Mouse (Mus musculus): ENCODE measurements at regions not wholly inside any gene's neighbourhood (a gene's known extent, or its start where the extent isn't known, plus 50 kb on each side); places are given as distances from the start of the nearest gene placed in this dataset.

DNA sequence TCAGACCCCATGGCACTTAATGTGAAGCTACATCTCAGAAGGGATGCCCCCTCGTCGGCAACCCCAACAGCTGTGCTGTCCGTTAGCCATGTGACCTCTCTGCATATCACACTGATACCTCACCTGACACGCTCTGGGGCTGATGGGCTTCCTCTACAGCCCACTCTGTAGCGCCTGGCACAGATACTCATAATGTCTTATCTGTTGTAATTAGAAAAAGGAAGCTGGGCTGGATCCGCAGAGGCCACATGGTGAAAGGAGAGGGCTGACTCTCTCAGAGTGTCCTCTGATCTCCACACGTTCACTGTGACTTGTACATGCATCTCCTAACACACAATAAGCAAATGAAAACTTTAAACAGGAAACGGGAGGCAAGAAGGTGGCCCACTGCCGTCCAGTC is 126.5 kb upstream of the Meis1 start:
- no peak for DNase-seq (ENCODE audit: low read depth, low spot score)

GRCm38 (mm10) chr11:19145991-19146390 is 127.2 kb upstream of the Meis1 start:
- DNase-seq (ENCODE audit: low read depth, low spot score), result no peak

- DNase-seq (ENCODE audit: low read depth, low spot score), result no peak
Observed at GRCm38 (mm10) chr11:19151026-19151425, 132.2 kb upstream of the Meis1 start.

DNA sequence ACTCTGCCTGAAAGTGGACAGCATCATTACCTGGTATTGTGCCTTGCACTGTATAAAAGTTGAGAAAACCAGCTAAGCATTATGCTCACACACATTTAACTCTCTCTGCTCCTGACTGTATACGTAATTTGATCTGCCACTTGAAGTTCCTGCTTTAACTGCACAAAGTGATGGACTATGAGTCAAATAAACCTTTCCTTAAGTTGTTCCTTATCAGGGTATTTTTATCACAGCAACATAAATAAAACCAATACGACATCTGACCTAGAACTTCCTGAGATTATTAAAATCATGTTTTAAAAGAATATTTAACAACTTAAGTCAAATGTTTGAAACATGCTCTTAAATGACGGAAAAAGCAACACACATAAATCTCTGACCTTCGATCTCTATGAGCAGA is 134.9 kb upstream of the Meis1 start:
- no peak for DNase-seq (ENCODE audit: low read depth, low spot score)

GRCm38 (mm10) chr11:19154813-19155616 is 136.2 kb upstream of the Meis1 start:
- no peak for DNase-seq (ENCODE audit: low read depth, low spot score)

GRCm38 (mm10) chr11:19155617-19155983 is 136.8 kb upstream of the Meis1 start:
- no peak for DNase-seq (ENCODE audit: low read depth, low spot score)

GRCm38 (mm10) chr11:19160227-19160626 is 141.4 kb upstream of the Meis1 start:
- no peak for DNase-seq (ENCODE audit: low read depth, low spot score)

- no peak for DNase-seq (ENCODE audit: low read depth, low spot score)
Observed at GRCm38 (mm10) chr11:19160669-19161068, 141.9 kb upstream of the Meis1 start.

DNA sequence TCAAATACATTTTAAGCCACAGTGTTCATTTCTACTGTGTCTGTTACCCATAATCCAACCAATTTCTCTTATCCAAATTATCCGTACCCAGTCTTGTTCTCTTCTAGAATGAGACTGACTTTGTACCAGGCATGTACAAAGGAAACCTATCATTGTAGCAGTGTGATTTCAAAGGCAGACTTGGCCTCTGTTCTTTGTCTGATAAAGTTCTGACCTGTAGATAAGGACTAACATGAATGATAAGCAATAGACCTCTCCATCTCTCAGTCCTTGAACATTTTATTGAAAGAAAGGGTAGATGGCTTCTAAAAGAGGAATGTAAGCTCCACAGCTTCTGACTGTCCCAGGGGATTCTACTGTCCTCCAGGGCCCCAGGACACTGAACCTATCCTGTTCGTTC is 152.2 kb upstream of the Meis1 start:
- no peak for DNase-seq (ENCODE audit: low read depth, low spot score)

GRCm38 (mm10) chr11:19174305-19175017 is 155.7 kb upstream of the Meis1 start:
- no peak for DNase-seq (ENCODE audit: low read depth, low spot score)

DNA sequence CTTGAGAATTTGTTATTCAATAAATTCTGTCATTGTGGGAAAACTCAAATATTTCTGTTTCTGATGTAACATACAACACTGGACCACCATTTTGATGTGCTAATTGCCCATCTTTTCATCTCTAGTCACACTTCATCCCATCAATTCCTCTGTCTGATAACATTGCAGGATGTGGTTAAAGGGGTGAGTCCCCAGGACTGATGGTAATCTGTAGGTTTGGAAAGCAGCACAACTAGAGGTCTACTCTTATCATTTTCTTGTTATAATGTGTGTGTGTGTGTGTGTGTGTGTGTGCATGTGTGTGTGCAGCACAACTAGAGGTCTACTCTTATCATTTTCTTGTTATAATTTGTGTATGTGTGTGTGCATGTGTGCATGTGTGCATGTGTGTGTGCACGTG is 160.5 kb upstream of the Meis1 start:
- no peak for DNase-seq (ENCODE audit: low read depth, low spot score)

GRCm38 (mm10) chr11:19189778-19190177 is 171.0 kb upstream of the Meis1 start:
- no peak for DNase-seq (ENCODE audit: low read depth, low spot score)

- no peak for DNase-seq (ENCODE audit: low read depth, low spot score)
Observed at GRCm38 (mm10) chr11:19194464-19194863, 175.7 kb upstream of the Meis1 start.

- DNase-seq (ENCODE audit: low read depth, low spot score), result no peak
Observed at GRCm38 (mm10) chr11:19197790-19198189, 179.0 kb upstream of the Meis1 start.

GRCm38 (mm10) chr11:19202602-19203517 is 184.1 kb upstream of the Meis1 start:
- DNase-seq (ENCODE audit: low read depth, low spot score), result peak; percentile 34

DNA sequence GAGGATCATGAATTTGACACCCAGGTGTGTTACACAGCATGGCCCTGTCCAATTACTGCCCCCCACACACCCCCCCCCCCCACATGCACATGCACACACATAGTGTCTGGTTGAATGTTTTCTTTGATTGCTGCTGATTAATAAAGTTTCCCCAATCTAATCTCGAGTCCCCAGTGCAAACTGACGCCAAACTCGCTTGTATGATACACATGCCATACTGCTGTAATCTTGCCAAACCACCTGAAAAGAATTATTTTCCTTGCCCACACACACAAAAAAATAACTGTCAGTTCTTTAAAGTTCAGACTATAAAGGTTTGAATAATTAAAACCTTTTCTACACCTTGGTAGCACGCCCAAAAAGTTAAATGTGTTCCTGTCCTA is 184.7 kb upstream of the Meis1 start:
- DNase-seq (ENCODE audit: low read depth, low spot score), result no peak

DNA sequence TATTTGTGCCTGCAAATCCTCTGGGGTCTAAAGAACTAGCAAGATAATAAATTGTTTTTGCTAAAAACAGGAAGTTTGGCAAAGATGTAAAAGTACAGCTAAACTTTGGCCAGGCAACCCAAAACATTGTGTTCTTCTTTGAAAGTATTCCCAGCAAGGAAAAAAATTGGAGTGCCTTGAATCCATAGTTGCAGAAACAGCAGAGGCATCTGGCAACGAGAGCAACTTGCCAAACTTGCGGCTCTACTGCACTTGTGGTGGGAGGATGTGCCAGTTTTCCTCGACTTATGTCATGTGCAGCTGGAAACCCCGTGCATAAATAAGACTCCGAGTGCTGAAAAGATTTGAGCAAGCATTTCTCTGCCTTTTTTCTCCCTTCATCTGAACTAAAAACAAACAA is 185.2 kb upstream of the Meis1 start:
- no peak for DNase-seq (ENCODE audit: low read depth, low spot score)

DNA sequence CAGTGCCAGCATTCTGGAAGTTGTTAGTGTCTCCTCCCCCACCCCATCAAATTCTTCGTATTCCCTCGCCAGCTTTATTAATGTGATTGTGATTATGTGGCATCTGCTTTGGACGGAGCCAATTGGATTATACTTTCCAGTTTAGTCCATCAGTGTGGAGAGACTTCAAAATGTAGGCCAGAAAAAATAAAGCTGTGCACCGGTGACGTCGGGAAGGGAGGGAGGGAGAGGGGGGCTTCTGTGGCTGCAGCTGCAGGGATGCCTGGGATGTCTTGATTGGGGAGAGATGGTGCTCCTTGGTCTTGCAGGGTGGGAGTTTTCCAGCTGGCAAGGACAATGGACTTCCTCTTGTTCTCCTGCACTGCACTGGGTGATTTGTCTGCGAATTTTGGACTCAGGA is 185.7 kb upstream of the Meis1 start:
- no peak for DNase-seq (ENCODE audit: low read depth, low spot score)

DNA sequence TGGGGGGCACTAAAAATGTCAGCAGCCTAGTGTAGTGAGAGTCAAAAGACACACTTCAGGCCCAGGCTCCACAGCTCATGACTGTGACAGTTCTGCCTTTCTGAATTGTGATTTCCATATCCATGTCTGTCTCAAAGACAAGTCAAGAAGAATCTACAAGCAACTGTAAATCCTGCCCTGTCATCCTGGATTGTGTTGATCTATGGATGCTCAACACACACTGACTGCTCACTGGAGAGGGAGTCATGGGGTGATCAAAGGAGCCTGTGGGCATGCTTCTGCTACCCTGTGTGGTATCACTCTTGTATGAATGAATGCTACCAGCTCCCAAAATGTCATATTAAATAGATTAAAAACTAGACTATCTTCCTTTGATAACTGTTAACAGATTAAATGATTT is 186.4 kb upstream of the Meis1 start:
- DNase-seq (ENCODE audit: low read depth, low spot score), result no peak

- no peak for DNase-seq (ENCODE audit: low read depth, low spot score)
Observed at GRCm38 (mm10) chr11:19219476-19219875, 200.7 kb upstream of the Meis1 start.

GRCm38 (mm10) chr11:19221442-19221841 is 202.7 kb upstream of the Meis1 start:
- no peak for DNase-seq (ENCODE audit: low read depth, low spot score)

GRCm38 (mm10) chr11:19226756-19227155 is 208.0 kb upstream of the Meis1 start:
- DNase-seq (ENCODE audit: low read depth, low spot score), result no peak

Data from mesoderm, embryonic 11.5 days (tissue).